Mouse (Mus musculus) liver, embryonic 14.5 days (tissue): ENCODE measurements around the gene Jmjd1c.

ENCODE experiments used
- CTCF ChIP-seq: IDR thresholded peaks from 2 replicates; pipeline ENCODE4 v1.5.1; 2016; ENCODE audit warnings: antibody characterized with exemption, low read depth, control low read depth
- EP300 ChIP-seq: IDR thresholded peaks from 2 replicates; pipeline ENCODE4 v1.6.1; 2016; ENCODE audit warnings: antibody characterized with exemption, low read depth

GRCm38 (mm10) chr10:67230439-67230838, 134.5 kb downstream of the Jmjd1c start:
- TF ChIP-seq CTCF = no peak
- TF ChIP-seq EP300 = no peak
